Mouse (Mus musculus): Measurements from ENCODE around the gene Trim14.

DNA sequence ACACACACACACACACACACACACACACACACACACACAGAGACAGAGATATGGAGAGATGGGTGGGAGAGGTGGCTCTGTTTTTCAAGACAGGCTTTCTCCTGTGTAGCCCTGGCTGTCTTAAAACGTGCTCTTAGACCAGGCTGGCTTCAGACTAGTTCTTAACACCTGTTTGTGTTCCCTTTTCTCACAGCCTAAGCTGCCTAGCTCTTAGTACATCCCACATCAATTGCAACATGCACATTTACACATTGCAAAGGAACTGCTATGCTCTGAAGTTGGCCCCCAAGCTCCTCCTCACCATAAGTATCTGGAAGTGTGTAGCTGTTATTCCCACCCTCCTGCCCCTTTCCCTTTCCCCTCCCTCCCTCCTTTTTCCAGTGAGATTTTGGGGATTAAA, 88.5 kb downstream of the Trim14 start:
- TF ChIP-seq CTCF (IDR thresholded peaks at IDR 0.05; ENCODE audit: insufficient read depth, low read length), result no peak
- no peak for TF ChIP-seq POLR2A (IDR thresholded peaks at IDR 0.05; ENCODE audit: borderline replicate concordance, extremely low read depth, low read depth, low read length)

All from lung, adult 2 months (tissue).